Mouse (Mus musculus) neutrophil, adult 5-6 weeks (primary cell): ENCODE measurements around the gene Rock2. TPM values are rescaled to one million over a fixed set of nuclear protein-coding genes. Genes with fewer than 3 reads are reported as not detected.

Experiments
- ATAC-seq: fragments of 151-379, 151-347 bp; 2 replicates; pipeline ENCODE4 v1.8.0; 2017; ENCODE audit warnings: mild to moderate bottlenecking, moderate TSS enrichment; ENCODE audit not compliant: insufficient number of reproducible peaks, poor library complexity, low FRiP score, severe bottlenecking; ENCODE audit errors: extremely low read depth
- total RNA-seq: library from RNA; stranded (forward); fragments of 200-1000 nt; gene quantifications from 2 replicates; pipeline ENCODE4 v1.2.3, GENCODE M21; 2017

Rock2 gene
- total RNA-seq, 1 experiment from 2014 or later: 123 TPM

GRCm38 (mm10) chr12:16895221-16895928, 680 bp downstream of the Rock2 start:
- ATAC-seq: peak; percentile 25; the same call in 1 of the 2 replicates

DNA sequence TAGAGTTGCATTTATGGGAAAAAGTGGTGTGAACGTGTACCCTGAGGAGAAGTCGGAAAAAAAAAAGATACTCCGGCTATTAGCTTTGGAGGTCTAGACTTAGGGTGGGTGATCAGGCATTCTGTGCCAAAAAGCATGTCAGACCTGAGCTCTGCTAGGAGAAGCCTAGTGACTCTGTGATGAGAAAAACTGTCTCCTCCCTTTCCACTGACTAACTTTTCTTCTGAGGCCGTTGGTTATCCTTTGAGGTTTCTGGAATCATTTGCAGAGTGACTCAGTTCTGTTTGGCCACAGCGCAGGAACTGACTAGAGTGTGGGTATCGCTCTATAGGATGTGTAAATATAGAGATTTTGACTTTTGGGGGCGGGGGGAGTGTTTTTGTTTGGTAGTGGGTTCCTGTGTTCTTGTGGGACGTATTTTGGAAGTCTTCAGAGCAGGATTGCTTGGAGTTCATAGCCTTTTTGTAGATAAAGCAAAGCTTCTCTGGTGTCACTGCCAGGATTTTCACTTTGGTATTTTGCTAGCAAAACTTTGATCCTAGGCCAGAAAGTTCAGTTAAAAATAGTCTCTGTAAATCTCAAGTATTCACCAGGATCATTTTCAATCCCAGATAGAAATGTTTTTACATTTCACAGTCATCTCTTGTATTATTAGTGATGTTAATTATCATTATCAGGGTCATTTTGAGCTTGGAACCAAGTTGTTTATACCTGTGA, 1.5 kb downstream of the Rock2 start:
- ATAC-seq: no peak

DNA sequence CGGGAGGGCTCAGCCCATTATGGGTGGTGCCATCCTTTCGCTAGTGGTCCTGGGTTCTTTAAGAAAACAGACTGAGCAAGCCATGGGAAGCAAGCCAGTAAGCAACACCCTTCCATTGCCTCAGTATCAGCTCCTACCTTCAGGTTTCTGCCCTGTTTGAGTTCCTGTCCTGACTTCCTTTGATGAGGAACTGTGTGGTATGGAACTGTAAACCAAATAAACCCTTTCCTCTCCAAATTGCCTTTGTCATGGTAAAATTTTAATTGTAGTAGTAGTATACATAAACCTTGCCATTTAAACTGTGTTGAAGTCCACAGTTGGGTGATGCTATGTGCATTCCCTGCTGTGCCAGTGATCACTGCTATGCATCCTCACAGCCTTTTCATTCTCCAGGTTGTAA, 2.5 kb downstream of the Rock2 start:
- no peak for ATAC-seq

DNA sequence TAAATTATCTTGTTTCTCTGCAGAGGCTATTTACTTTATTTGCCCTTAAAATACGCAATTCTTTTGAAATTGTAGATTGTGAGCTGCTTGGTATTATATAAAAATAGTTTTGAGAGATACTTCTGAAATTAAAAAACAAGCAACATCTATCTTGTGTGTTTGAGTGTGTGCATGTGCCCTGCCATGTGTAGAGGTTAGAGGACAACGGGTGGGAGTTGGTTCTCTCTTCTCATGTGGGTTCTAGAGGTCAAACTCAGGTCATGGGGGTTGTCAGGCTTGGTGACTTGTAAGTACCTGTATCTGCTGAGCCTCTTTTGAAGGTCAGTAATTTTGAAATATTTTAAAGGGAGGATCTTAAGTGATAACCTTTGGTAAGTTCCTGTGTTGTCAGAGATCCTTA, 3.5 kb downstream of the Rock2 start:
- ATAC-seq: no peak

DNA sequence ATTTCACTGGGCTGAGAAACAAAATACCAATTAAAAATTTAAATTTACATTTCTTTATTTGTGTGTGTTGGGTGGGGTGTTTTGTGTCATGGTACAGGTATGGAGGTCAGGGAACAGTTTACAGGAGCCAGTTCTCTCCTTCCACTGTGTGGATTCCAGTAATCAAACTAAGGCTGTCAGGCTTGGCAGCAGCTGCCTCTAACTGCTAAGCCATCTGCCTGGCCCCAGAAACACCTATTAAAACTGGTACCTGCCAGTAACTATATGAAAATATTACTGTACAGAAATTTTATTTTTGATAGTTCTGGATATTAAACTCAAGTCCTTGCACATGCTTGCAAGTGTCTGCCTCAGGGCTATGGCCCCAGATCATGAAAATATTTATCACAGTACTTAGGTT, 4.1 kb downstream of the Rock2 start:
- ATAC-seq: no peak

DNA sequence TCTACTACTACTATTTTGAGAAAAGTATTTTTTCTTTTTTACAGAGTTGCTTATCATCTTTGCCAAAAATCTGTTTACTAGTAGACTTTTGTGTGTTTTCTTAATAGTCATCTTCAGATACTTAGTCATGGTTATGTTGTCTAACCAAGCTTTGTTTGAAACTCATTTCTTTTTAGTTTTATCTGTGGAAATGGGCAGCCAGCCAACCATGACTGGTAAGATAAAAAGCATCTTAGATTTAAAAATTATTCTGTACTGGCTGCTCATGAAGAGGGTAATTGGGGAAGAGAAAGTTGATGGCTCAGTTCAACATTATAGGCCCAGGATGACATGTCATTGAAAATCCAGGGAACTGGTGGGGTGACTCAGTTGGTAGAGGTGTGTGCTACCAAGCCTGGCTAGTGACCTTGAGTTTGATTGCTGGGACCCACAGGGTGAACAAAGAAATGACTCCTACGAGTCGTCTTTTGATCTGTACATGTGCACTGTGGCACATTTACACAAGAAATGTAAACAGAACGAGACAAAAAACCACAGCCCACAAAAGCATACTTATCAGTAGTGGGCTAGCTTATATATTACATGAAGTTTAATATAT, 6.0 kb downstream of the Rock2 start:
- no peak for ATAC-seq

DNA sequence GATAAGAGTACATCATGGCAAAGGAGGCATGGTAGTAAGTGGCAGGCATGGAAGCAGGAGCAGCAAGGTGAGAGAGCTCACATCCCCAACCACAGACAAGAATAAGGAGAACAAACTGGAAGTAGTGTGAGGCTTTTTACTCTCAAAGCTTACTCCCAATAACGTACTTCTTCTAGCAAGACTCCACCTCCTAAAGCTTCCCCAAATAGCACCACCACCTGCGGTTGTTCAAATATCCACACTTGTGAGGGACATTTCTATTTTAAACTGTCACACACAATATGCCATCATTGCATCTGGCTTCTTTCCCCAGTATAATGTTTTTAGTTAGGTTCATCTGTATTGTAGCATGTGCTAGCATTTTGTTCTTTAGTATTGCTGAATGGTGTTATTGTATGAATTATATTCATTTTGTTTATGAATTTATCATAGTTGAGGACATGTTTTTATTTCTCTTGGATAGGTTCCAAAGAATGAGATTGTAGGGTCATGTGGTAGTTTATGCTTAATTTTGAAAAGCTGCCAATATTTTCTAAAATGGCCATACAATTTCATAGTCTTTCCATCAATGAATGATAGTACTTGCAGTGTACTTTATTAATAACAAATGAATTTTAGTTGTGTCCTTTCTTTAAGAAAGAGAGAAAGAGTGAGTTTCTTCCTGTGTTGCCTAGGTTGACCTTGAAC, 9.4 kb downstream of the Rock2 start:
- ATAC-seq: no peak

- ATAC-seq: no peak
Observed at GRCm38 (mm10) chr12:16907282-16907846, 12.7 kb downstream of the Rock2 start.

- ATAC-seq: no peak
Observed at GRCm38 (mm10) chr12:16907953-16908648, 13.4 kb downstream of the Rock2 start.

GRCm38 (mm10) chr12:16911524-16911923, 16.8 kb downstream of the Rock2 start:
- ATAC-seq: no peak

DNA sequence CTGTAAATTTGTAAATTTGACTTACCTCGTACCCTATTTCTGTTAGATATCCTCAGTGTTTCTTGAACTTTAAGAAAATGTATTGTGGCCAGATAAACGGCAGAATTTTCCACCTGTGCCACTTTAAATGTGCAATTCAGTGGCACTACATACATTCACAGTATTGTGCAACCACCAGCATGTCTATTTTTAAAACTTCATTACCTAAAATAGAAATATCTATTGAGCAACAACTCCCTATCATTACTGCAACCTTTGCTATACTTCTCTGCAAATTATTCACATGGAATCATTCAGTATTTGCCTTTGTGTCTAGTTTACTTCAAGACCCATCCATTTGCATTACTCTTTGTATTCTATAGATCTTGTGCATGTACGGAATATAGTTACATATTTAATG, 17.9 kb downstream of the Rock2 start:
- no peak for ATAC-seq

DNA sequence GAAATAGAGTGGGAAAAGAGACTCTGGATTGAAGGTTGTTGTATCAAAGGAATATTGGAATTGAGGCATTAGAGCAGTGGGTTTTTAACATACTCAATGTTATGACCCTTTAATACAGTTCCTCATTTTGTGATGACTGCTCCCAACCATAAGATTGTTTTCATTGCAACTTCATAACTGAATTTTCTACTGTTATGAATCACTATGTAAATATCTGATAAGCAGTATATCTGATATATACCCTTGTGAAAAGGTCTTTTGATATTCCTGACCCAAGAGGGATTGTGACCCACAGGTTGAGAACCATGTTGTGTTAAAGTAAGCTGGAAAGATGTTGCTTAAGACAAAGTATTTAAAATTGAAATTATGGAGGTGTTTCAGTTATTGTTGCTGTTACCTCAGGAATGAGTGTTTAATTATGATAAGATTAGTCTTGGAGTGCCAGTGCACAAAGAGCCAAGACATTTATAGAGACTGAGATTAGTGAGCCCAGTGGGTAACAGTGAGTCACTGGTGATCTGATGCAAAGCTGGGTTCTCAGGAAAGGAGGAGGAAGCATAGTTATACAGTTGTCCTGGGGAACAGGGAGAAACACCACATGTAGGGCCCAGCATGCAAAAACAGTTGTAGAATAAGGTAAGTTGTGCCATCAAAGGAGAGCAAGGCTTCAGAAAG, 25.6 kb downstream of the Rock2 start:
- no peak for ATAC-seq

- ATAC-seq: no peak
Observed at GRCm38 (mm10) chr12:16927889-16928288, 33.2 kb downstream of the Rock2 start.

DNA sequence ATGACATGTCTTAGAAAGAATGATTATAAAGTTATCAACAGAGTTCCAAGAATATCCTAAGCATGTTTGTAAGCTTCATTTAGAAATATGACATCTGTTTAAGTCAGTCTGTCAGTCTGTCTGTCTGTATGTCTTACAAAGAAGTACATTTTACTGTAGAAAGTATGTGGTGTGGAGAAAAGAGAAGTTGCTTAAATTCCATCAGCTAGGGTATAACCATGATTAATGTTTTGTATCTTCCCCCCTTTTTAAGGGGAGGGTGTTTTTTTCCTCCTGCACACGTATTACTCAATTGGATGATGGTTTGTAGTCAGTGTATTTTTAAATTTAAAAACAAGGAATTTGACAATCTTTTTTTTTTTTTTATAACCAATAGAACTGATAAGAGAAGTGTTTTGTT, 39.7 kb downstream of the Rock2 start:
- no peak for ATAC-seq

DNA sequence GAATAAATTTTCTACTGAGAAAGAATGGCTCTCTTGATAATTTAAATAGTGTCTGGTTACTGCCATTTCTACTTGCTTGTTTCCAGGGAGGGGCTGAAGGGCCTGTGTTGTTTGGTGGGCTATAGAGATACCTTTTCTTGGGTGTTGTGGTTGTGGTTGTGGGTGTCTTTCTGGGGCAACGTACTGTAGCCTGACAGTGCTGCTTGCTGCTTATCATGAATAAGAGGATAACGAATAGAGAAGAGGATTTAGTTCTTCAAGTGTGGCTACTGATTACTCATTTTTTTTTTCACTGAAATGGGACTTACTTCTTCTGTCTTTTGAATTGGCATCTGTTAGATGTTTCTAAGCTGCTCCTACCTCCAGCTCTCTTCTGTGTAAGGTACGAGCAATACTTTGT, 47.3 kb downstream of the Rock2 start:
- ATAC-seq: no peak

DNA sequence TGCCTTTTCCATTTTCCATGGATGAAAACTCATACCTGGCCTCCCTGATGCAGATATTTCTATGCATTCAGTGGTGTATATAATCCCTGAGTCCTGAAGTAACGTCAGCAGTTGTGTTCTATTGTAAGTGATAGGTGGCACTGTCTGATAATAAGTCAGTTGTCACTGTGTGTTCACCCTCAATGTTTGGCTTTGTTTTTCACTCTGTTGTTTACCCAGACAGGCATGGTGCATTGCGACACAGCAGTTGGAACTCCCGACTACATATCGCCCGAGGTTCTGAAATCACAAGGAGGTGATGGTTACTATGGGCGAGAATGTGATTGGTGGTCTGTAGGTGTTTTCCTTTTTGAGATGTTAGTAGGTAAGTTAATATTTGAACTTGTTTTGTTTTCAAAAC, 53.5 kb downstream of the Rock2 start:
- no peak for ATAC-seq

GRCm38 (mm10) chr12:16958851-16959250, 64.2 kb downstream of the Rock2 start:
- ATAC-seq: no peak

GRCm38 (mm10) chr12:16963354-16963753, 68.7 kb downstream of the Rock2 start:
- ATAC-seq: peak; percentile 56; the same call in 1 of the 2 replicates
